Comparison of ENCODE assay signal across 18 mouse cellular contexts in genomic region chr15:83046308-83046707, GRCm38 (mm10). TPM values are rescaled to one million over a fixed set of nuclear protein-coding genes. Genes with fewer than 3 reads are reported as not detected.
DNase-seq lines count a peak whose midpoint lies in the region; ATAC-seq and TF ChIP-seq lines count a peak whose summit lies in the region.
"Had no signal": no experiment of that assay in that cellular context is flagged by ENCODE, and none has a peak within 500 bp of the region (broad histone marks: within the 10 kb centered on the region; RNA-seq: fewer than 3 reads in every experiment).

No protein-coding gene starts in this region.

- no peak for ATAC-seq in hindbrain, postnatal 0 days
- ATAC-seq in hindbrain, embryonic 12.5 days (ENCODE audit: low FRiP score): no peak
- no peak for ATAC-seq in midbrain, postnatal 0 days (ENCODE audit: low FRiP score)
- ATAC-seq in midbrain, embryonic 16.5 days: no peak

- 0 out of 2 replicates have a peak, but pooled peaks cover 5% of the 10 kb centered on the region for H3K27me3 ChIP-seq in hindbrain, postnatal 0 days (ENCODE audit: insufficient read depth, low read length)
- no peaks in the 10 kb centered on the region for H3K27me3 ChIP-seq in hindbrain, embryonic 12.5 days
- H3K27me3 ChIP-seq in midbrain, postnatal 0 days (ENCODE audit: insufficient read depth, low read length): no peaks in the 10 kb centered on the region
- H3K27me3 ChIP-seq in midbrain, embryonic 16.5 days (ENCODE audit: control insufficient read depth, insufficient read depth, low read depth, low read length): no peaks in the 10 kb centered on the region
- no peaks in the 10 kb centered on the region for H3K27me3 ChIP-seq in small intestine, adult 2 months (ENCODE audit: control insufficient read depth, insufficient read depth, low read length)
- H3K27me3 ChIP-seq: lung, embryonic 15.5 days had no signal

- no peak overlapping the region for H3K4me3 ChIP-seq in hindbrain, postnatal 0 days (ENCODE audit: low read length)
- no peak overlapping the region for H3K4me3 ChIP-seq in hindbrain, embryonic 12.5 days
- no peak overlapping the region for H3K4me3 ChIP-seq in midbrain, postnatal 0 days (ENCODE audit: low read depth, low read length)
- no peak overlapping the region for H3K4me3 ChIP-seq in midbrain, embryonic 16.5 days (ENCODE audit: low read depth, low read length)
- H3K4me3 ChIP-seq in small intestine, adult 2 months (ENCODE audit: low read depth, low read length): no peak overlapping the region
- H3K4me3 ChIP-seq: hindbrain, embryonic 10.5 days; lung, embryonic 15.5 days; midbrain, embryonic 10.5 days had no signal

- TF ChIP-seq POLR2A in small intestine, adult 2 months (IDR thresholded peaks at IDR 0.05; ENCODE audit: low read depth, low read length): no peak

- H3K9ac ChIP-seq in hindbrain, postnatal 0 days (replicated peaks; ENCODE audit: low read length): no peak overlapping the region
- no peak overlapping the region for H3K9ac ChIP-seq in hindbrain, embryonic 12.5 days
- no peak overlapping the region for H3K9ac ChIP-seq in midbrain, postnatal 0 days (replicated peaks; ENCODE audit: low read length, poor library complexity, severe bottlenecking)
- no peak overlapping the region for H3K9ac ChIP-seq in midbrain, embryonic 16.5 days (ENCODE audit: low read depth, low read length)
- H3K9ac ChIP-seq: lung, embryonic 15.5 days had no signal

- DNase-seq in hindbrain, postnatal 0 days (ENCODE audit: low spot score): no peak
- DNase-seq in midbrain, postnatal 0 days (ENCODE audit: low spot score): no peak
- DNase-seq in R1 (ENCODE audit: low read depth, low spot score): peak; percentile 78
- no peak for DNase-seq in urinary bladder, adult 2 months (ENCODE audit: low spot score)
- no peak for DNase-seq in layer of hippocampus, adult 11-12 months (ENCODE audit: low spot score)
- DNase-seq: adrenal gland, postnatal 10 days; cerebellum, adult 2 months; kidney, adult 8-10 months; layer of hippocampus, adult 9-11 months; left cerebral cortex, postnatal 4 days; spleen, adult 18-20 months; thymus, postnatal 14 days had no signal

- no peaks in the 10 kb centered on the region for H3K36me3 ChIP-seq in hindbrain, postnatal 0 days (ENCODE audit: insufficient read depth, low read length)
- no peaks in the 10 kb centered on the region for H3K36me3 ChIP-seq in hindbrain, embryonic 12.5 days
- H3K36me3 ChIP-seq in midbrain, postnatal 0 days (ENCODE audit: insufficient read depth, low read length): no peaks in the 10 kb centered on the region
- H3K36me3 ChIP-seq in midbrain, embryonic 16.5 days (ENCODE audit: control insufficient read depth, insufficient read depth, low read length): no peaks in the 10 kb centered on the region
- no peaks in the 10 kb centered on the region for H3K36me3 ChIP-seq in small intestine, adult 2 months (ENCODE audit: control insufficient read depth, insufficient read depth, low read length)
- H3K36me3 ChIP-seq: hindbrain, embryonic 10.5 days; lung, embryonic 15.5 days; midbrain, embryonic 10.5 days had no signal

- no peak overlapping the region for H3K4me2 ChIP-seq in hindbrain, postnatal 0 days (ENCODE audit: low read depth, low read length)
- H3K4me2 ChIP-seq in hindbrain, embryonic 12.5 days (replicated peaks): no peak overlapping the region
- no peak overlapping the region for H3K4me2 ChIP-seq in midbrain, postnatal 0 days (ENCODE audit: low read depth, low read length, poor library complexity, severe bottlenecking)
- no peak overlapping the region for H3K4me2 ChIP-seq in midbrain, embryonic 16.5 days (ENCODE audit: low read length)
- H3K4me2 ChIP-seq: lung, embryonic 15.5 days had no signal

- peak; percentile 48; the same call in 1 of the 2 replicates for TF ChIP-seq CTCF in hindbrain, postnatal 0 days (IDR thresholded peaks at IDR 0.05; ENCODE audit: low read depth)
- peak; percentile 49 for TF ChIP-seq CTCF in midbrain, postnatal 0 days (IDR thresholded peaks at IDR 0.05)
- peak; percentile 44; the same call in 1 of the 2 replicates for TF ChIP-seq CTCF in small intestine, adult 2 months (IDR thresholded peaks at IDR 0.05; ENCODE audit: extremely low read depth, insufficient read length, insufficient replicate concordance, low read depth, low read length)

- no peak overlapping the region for H3K27ac ChIP-seq in hindbrain, postnatal 0 days
- H3K27ac ChIP-seq in hindbrain, embryonic 12.5 days: no peak overlapping the region
- no peak overlapping the region for H3K27ac ChIP-seq in midbrain, postnatal 0 days (ENCODE audit: low read depth, low read length)
- no peak overlapping the region for H3K27ac ChIP-seq in midbrain, embryonic 16.5 days (ENCODE audit: low read length)
- no peak overlapping the region for H3K27ac ChIP-seq in small intestine, adult 2 months (ENCODE audit: insufficient read depth, low read depth, low read length)
- H3K27ac ChIP-seq: hindbrain, embryonic 10.5 days; lung, embryonic 15.5 days; midbrain, embryonic 10.5 days had no signal

- peaks cover 14% of the 10 kb centered on the region for H3K4me1 ChIP-seq in hindbrain, postnatal 0 days (ENCODE audit: insufficient read depth, low read length)
- peaks cover 18% of the 10 kb centered on the region for H3K4me1 ChIP-seq in hindbrain, embryonic 12.5 days
- 0 out of 2 replicates have a peak, but pooled peaks cover 4% of the 10 kb centered on the region for H3K4me1 ChIP-seq in midbrain, postnatal 0 days (ENCODE audit: insufficient read depth, low read length)
- peaks cover 16% of the 10 kb centered on the region for H3K4me1 ChIP-seq in midbrain, embryonic 16.5 days (ENCODE audit: control insufficient read depth, insufficient read depth, low read length)
- H3K4me1 ChIP-seq in small intestine, adult 2 months (ENCODE audit: control insufficient read depth, insufficient read depth, insufficient read length, low read length): peaks cover 18% of the 10 kb centered on the region

- 97% methylated on average over 3 of the region's 3 CpGs for WGBS in hindbrain, postnatal 0 days
- 96% methylated on average over 3 of the region's 3 CpGs for WGBS in hindbrain, embryonic 12.5 days
- 93% methylated on average over 3 of the region's 3 CpGs for WGBS in midbrain, postnatal 0 days
- WGBS in midbrain, embryonic 16.5 days: 96% methylated on average over 3 of the region's 3 CpGs
- WGBS in small intestine, adult 2 months: 98% methylated on average over 3 of the region's 3 CpGs

- H3K9me3 ChIP-seq in hindbrain, postnatal 0 days (ENCODE audit: low read length): no peaks in the 10 kb centered on the region
- peaks cover 6% of the 10 kb centered on the region for H3K9me3 ChIP-seq in hindbrain, embryonic 12.5 days (replicated peaks)
- H3K9me3 ChIP-seq in midbrain, postnatal 0 days (ENCODE audit: low read length): no peaks in the 10 kb centered on the region
- no peaks in the 10 kb centered on the region for H3K9me3 ChIP-seq in midbrain, embryonic 16.5 days (replicated peaks; ENCODE audit: control insufficient read depth, low read length, poor library complexity, severe bottlenecking)
- H3K9me3 ChIP-seq: lung, embryonic 15.5 days had no signal

RNA-seq across cellular contexts. Expression of gene Nfam1, which starts 13.2 kb away (rescaled TPM):
- total RNA-seq in hindbrain, postnatal 0 days (2014; rRNA removed): 1.7 and 3.3 TPM in 2 replicates
- 1.7 and 1.8 TPM in 2 replicates for polyA plus RNA-seq in hindbrain, postnatal 0 days (2015; fragmentation: Nextera tagmentation; extraction: Ambion mirVana)
- polyA plus RNA-seq in hindbrain, embryonic 12.5 days (2016; fragmentation: Nextera tagmentation; extraction: Ambion mirVana): 1.9 and 2.2 TPM in 2 replicates
- 3.3 and 4.1 TPM in 2 replicates for total RNA-seq in midbrain, postnatal 0 days (2014; rRNA removed)
- polyA plus RNA-seq in midbrain, postnatal 0 days (2015; fragmentation: Nextera tagmentation; extraction: Ambion mirVana): 1.9 and 2.6 TPM in 2 replicates
- 2.6 and 3.0 TPM in 2 replicates for polyA plus RNA-seq in midbrain, embryonic 16.5 days (2015; fragmentation: Nextera tagmentation; extraction: Ambion mirVana)
- polyA plus RNA-seq in small intestine, adult 2 months (2012; rRNA removed): 2.1 TPM in 2 replicates
- 4.6 and 5.0 TPM in 2 replicates for polyA plus RNA-seq in urinary bladder, adult 2 months (2012; rRNA removed)

RNA-seq across cellular contexts. Expression of gene Serhl, which starts 43.0 kb away (rescaled TPM):
- 12.6 and 12.9 TPM in 2 replicates for total RNA-seq in hindbrain, postnatal 0 days (2014; rRNA removed)
- 37.4 and 38.5 TPM in 2 replicates for polyA plus RNA-seq in hindbrain, postnatal 0 days (2015; fragmentation: Nextera tagmentation; extraction: Ambion mirVana)
- 44.3 and 46.1 TPM in 2 replicates for polyA plus RNA-seq in hindbrain, embryonic 12.5 days (2016; fragmentation: Nextera tagmentation; extraction: Ambion mirVana)
- total RNA-seq in midbrain, postnatal 0 days (2014; rRNA removed): 4.2 and 6.7 TPM in 2 replicates
- 38.5 and 40.0 TPM in 2 replicates for polyA plus RNA-seq in midbrain, postnatal 0 days (2015; fragmentation: Nextera tagmentation; extraction: Ambion mirVana)
- polyA plus RNA-seq in midbrain, embryonic 16.5 days (2015; fragmentation: Nextera tagmentation; extraction: Ambion mirVana): 29.6 and 29.7 TPM in 2 replicates
- 51.2 and 133 TPM in 2 replicates for polyA plus RNA-seq in small intestine, adult 2 months (2012; rRNA removed)
- polyA plus RNA-seq in urinary bladder, adult 2 months (2012; rRNA removed): 48.2 and 70.3 TPM in 2 replicates

RNA-seq across cellular contexts. Expression of gene Tcf20, which starts 58.6 kb away (rescaled TPM):
- total RNA-seq in hindbrain, postnatal 0 days (2014; rRNA removed): 89.2 and 98.3 TPM in 2 replicates
- 8.6 and 8.8 TPM in 2 replicates for polyA plus RNA-seq in hindbrain, postnatal 0 days (2015; fragmentation: Nextera tagmentation; extraction: Ambion mirVana)
- 12.4 and 14.0 TPM in 2 replicates for polyA plus RNA-seq in hindbrain, embryonic 12.5 days (2016; fragmentation: Nextera tagmentation; extraction: Ambion mirVana)
- 125 and 131 TPM in 2 replicates for total RNA-seq in midbrain, postnatal 0 days (2014; rRNA removed)
- polyA plus RNA-seq in midbrain, postnatal 0 days (2015; fragmentation: Nextera tagmentation; extraction: Ambion mirVana): 10.6 and 11.8 TPM in 2 replicates
- 13.0 and 13.6 TPM in 2 replicates for polyA plus RNA-seq in midbrain, embryonic 16.5 days (2015; fragmentation: Nextera tagmentation; extraction: Ambion mirVana)
- polyA plus RNA-seq in small intestine, adult 2 months (2012; rRNA removed): 8.3 and 20.0 TPM in 2 replicates
- polyA plus RNA-seq in urinary bladder, adult 2 months (2012; rRNA removed): 15.0 and 21.0 TPM in 2 replicates
